Mouse (Mus musculus): Measurements from ENCODE around the gene Lars2.

GRCm38 (mm10) chr9:123504325-123504724 lies 137.6 kb downstream of the Lars2 start:
- TF ChIP-seq GATA1 (IDR thresholded peaks at IDR 0.05; ENCODE audit: borderline replicate concordance, low read length) = no peak
- no peak for TF ChIP-seq FLI1 (IDR thresholded peaks at IDR 0.05; ENCODE audit: low read length)

Data from megakaryocyte, embryonic 14.5 days (primary cell).